Mouse (Mus musculus) heart, embryonic 10.5 days (tissue): ENCODE results near the gene Pdia4. TPM values are rescaled to one million over a fixed set of nuclear protein-coding genes. Genes with fewer than 3 reads are reported as not detected.

Experiments
- DNase-seq: peaks from one replicate; pipeline ENCODE4 v3.0.0-alpha.2; 2017; ENCODE audit warnings: low spot score
- H3K27ac ChIP-seq: fragments of 300-500 bp; sonication (generic); 2 replicates; pipeline ENCODE4 v1.5.1; 2016; ENCODE audit warnings: mild to moderate bottlenecking
- H3K27me3 ChIP-seq: fragments of 300-500 bp; sonication (generic); 2 replicates; pipeline ENCODE4 v1.6.1; 2016; ENCODE audit warnings: mild to moderate bottlenecking; ENCODE audit not compliant: poor library complexity, insufficient read depth, severe bottlenecking
- H3K36me3 ChIP-seq: fragments of 300-500 bp; sonication (generic); 2 replicates; pipeline ENCODE4 v1.6.1; 2016; ENCODE audit warnings: mild to moderate bottlenecking, moderate library complexity
- H3K4me1 ChIP-seq: fragments of 300-500 bp; sonication (generic); 2 replicates; pipeline ENCODE4 v1.6.1; 2016; ENCODE audit warnings: mild to moderate bottlenecking
- H3K4me3 ChIP-seq: fragments of 300-500 bp; sonication (generic); 2 replicates; pipeline ENCODE4 v1.5.1; 2016; ENCODE audit warnings: mild to moderate bottlenecking, moderate library complexity
- H3K9me3 ChIP-seq: fragments of 300-500 bp; sonication (generic); 2 replicates; pipeline ENCODE4 v1.6.1; 2016; ENCODE audit warnings: mild to moderate bottlenecking, moderate library complexity
- WGBS: fragments of 180-500 bp; shearing (Covaris S2); methylation state at CpG from one replicate; pipeline ENCODE4 v1.1.7; 2016; 5-methylcytosine and 5-hydroxymethylcytosine counted together
- polyA plus RNA-seq: library from polyadenylated mRNA; unstranded; fragments of >200 nt; fragmentation: Nextera tagmentation; extraction: Ambion mirVana; gene quantifications from 2 replicates; pipeline ENCODE4 v1.2.1, GENCODE M21; 2016

Gene Pdia4
- polyA plus RNA-seq, 1 experiment from 2014 or later: 232 TPM

DNA sequence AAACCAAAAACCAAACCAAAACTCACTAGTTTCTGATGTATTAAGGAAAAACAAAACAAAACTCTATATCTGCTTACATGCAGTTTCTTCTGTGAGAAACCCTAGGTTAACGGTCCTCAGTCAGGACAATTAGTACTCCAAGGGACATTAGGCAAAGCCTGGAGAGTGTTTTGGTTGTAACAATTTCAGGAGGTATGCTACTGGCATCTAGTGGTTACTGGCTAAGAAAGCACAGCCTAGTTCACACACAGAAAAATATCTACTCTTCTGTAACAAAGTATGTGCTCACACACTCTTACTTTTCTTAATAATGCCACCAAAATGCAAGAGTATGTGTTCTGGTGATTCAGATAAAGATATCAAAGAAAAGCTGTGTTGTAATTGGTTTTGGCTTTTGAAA, 15.7 kb upstream of the Pdia4 start:
- Histone ChIP-seq H3K27me3 (no peaks in the 10 kb centered on the region), H3K9me3 (no peaks in the 10 kb centered on the region), H3K27ac (no peak overlapping the region), H3K36me3 (0 out of 2 replicates have a peak, but pooled peaks cover 2% of the 10 kb centered on the region), H3K4me3 (no peak overlapping the region), H3K4me1 (peaks cover 5% of the 10 kb centered on the region)
- 35% methylated on average over 1 of the region's 1 CpGs for WGBS
- no peak for DNase-seq

DNA sequence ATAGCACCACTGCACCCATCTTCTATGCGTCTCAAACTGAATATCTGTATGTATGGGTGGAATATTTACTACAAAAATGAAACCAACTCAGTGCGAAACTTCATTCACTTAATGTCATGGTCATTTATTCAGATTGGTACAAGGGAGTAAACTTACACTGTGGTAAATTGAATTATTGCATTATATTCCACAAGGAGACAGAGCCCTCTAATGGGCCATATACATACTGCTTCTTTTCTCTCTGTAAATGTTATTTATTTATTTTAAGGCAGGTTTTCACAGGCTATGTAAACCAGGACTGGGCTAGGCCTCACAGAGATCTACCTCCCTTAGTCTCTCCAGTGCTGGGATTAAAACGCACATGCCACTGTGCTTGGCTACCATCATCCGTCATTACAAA, 14.2 kb upstream of the Pdia4 start:
- 0 out of 2 replicates have a peak, but pooled peaks cover 7% of the 10 kb centered on the region for H3K36me3 ChIP-seq
- DNase-seq: no peak
- H3K9me3 ChIP-seq: no peaks in the 10 kb centered on the region
- peaks cover 5% of the 10 kb centered on the region for H3K4me1 ChIP-seq
- 86% methylated on average over 4 of the region's 4 CpGs for WGBS
- H3K4me3 ChIP-seq: no peak overlapping the region
- no peaks in the 10 kb centered on the region for H3K27me3 ChIP-seq
- no peak overlapping the region for H3K27ac ChIP-seq

DNA sequence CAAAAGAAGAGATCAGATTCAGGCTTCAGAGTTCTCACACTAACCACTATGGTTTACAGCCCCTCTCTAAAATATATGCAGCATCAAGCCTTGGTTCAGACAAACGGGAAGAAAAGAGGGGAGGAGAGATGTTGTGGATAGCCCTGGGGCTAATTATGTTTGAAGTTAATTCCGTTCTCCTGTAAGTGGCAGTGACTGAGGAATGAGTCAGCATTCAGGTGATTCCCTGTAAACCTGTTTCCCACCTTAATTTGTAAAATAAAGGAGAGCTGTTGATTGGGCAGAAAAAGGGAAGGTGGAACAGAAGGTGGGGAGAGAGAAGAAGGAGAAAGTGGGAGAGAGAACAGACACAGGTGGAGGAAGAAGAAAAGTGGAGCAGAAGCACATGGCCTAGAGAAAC, 11.0 kb upstream of the Pdia4 start:
- H3K36me3 ChIP-seq: peaks cover 27% of the 10 kb centered on the region
- WGBS: 58% methylated on average over 2 of the region's 2 CpGs
- no peaks in the 10 kb centered on the region for H3K27me3 ChIP-seq
- H3K4me3 ChIP-seq: no peak overlapping the region
- DNase-seq: no peak
- no peak overlapping the region for H3K27ac ChIP-seq
- H3K9me3 ChIP-seq: no peaks in the 10 kb centered on the region
- no peaks in the 10 kb centered on the region for H3K4me1 ChIP-seq

DNA sequence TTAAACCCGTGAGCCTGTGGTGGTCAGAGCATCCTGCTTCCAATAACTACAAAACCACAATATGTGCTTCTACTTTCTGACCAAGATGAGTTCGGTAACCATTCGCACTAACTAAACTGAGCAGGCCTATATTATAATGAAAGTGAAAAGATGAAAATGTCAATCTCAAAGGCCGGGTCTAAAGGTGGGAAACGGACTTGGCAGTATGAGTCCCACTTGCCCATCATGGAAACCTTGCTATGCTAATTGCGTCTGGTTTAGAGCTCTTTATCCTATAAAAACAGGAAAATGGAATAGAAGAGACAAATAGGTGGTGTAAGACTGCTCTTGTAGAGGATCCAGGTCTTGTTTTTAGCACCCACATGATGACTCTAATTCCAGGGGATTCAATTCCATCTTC, 8.5 kb upstream of the Pdia4 start:
- no peak for DNase-seq
- H3K4me3 ChIP-seq: no peak overlapping the region
- peaks cover 27% of the 10 kb centered on the region for H3K36me3 ChIP-seq
- H3K27ac ChIP-seq: no peak overlapping the region
- no peaks in the 10 kb centered on the region for H3K4me1 ChIP-seq
- H3K27me3 ChIP-seq: no peaks in the 10 kb centered on the region
- WGBS: 84% methylated on average over 6 of the region's 6 CpGs
- H3K9me3 ChIP-seq: no peaks in the 10 kb centered on the region

DNA sequence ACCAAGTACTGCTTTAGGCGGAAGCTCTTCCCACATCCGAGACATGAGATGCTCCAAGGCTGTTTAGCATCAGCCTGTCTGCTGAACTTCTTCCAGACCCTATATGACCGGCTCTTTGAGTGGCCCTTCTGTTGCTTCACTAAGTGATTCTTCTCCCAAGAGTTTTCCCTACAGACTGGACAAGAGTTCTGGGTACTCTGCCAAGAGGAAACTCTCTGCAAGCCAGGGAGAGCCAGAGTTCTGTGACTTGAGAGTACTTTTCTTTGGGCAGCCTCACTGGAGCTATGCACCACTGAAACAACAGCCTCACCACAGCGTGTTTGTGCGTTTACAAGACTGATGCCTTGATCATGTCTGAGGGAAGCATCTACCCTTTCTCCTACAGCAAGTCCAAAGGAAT, 8.0 kb upstream of the Pdia4 start:
- Histone ChIP-seq H3K27ac (no peak overlapping the region), H3K9me3 (no peaks in the 10 kb centered on the region), H3K27me3 (no peaks in the 10 kb centered on the region), H3K4me3 (no peak overlapping the region), H3K36me3 (peaks cover 27% of the 10 kb centered on the region), H3K4me1 (no peaks in the 10 kb centered on the region)
- no peak for DNase-seq
- WGBS: 85% methylated on average over 5 of the region's 5 CpGs

DNA sequence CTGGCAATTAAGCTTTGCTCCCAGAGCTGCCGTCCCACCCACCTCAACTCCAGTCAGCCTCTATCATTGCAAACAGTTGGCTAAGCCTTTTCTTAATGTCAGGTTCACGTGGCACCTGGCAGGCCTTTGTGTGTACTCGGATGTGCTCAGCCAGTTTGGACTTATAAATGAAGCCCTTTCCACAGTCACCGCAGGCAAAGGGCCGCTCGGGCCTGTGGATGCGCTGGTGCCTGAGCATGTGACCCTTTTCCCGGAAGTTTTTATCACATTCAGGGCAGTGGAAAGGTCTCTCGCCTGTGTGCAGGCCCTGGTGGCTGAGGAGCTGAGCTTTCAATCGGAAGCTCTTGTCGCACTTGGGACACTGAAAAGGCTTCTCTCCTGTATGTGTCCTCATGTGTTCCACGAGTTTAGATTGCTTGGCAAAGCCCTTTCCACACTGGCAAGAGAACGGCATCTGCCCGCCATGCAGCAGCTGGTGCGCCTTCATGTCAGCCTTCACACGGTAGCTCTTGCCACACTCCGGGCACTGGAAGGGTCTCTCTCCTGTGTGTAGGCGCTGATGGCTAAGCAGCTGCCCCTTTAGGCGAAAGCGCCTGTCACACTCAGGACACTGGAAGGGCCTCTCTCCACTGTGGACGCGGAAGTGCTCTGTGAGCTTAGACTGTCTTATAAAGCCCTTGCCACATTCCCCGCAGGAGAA, 6.5 kb upstream of the Pdia4 start:
- Histone ChIP-seq H3K9me3 (no peaks in the 10 kb centered on the region), H3K27me3 (no peaks in the 10 kb centered on the region), H3K4me3 (no peak overlapping the region), H3K36me3 (peaks cover 27% of the 10 kb centered on the region), H3K4me1 (no peaks in the 10 kb centered on the region), H3K27ac (no peak overlapping the region)
- 88% methylated on average over 23 of the region's 23 CpGs for WGBS
- DNase-seq: no peak

DNA sequence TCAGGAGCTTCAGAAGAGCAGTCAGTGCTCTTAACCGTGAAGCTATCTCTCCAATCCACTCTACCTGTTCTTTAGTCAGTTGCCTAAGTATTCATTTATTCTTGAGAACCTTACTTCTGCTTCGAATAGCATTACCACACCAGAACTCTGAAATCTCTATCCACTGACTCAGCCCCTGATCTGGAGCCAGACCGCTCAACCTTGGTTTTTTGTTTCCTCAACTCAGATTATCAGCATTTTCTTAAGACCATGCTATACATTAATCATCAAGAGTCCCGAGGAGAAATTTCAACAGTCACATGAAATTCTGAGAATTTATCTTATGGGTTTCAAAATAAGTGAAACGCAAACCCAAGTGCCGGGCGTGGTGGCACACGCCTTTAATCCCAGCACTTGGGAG, 5.5 kb upstream of the Pdia4 start:
- WGBS: 91% methylated on average over 8 of the region's 8 CpGs
- Histone ChIP-seq H3K27me3 (no peaks in the 10 kb centered on the region), H3K4me1 (no peaks in the 10 kb centered on the region), H3K4me3 (no peak overlapping the region), H3K36me3 (peaks cover 23% of the 10 kb centered on the region), H3K27ac (no peak overlapping the region), H3K9me3 (no peaks in the 10 kb centered on the region)
- no peak for DNase-seq

DNA sequence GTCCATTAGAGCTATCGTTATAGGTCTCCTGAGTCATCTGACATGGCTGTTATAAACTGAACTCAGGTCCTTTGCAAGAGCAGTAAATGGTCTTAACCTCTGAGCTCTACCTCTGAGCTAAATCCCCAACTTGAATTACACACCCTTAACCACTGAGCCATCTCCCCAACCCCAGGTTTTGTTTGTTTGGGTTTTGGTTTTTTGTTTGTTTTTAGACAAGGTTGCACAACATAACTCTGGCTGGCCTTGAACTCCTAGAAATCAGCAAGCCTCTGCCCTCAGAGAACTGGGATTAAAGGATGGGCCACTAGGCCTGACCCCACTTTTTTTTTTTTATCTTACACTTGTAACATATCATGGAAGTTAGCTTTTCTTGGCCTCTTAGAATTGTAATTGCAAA, 2.9 kb upstream of the Pdia4 start:
- H3K9me3 ChIP-seq: no peaks in the 10 kb centered on the region
- H3K4me3 ChIP-seq: no peak overlapping the region
- no peak for DNase-seq
- 93% methylated on average over 1 of the region's 1 CpGs for WGBS
- no peak overlapping the region for H3K27ac ChIP-seq
- peaks cover 18% of the 10 kb centered on the region for H3K36me3 ChIP-seq
- H3K4me1 ChIP-seq: peaks cover 9% of the 10 kb centered on the region
- H3K27me3 ChIP-seq: no peaks in the 10 kb centered on the region

DNA sequence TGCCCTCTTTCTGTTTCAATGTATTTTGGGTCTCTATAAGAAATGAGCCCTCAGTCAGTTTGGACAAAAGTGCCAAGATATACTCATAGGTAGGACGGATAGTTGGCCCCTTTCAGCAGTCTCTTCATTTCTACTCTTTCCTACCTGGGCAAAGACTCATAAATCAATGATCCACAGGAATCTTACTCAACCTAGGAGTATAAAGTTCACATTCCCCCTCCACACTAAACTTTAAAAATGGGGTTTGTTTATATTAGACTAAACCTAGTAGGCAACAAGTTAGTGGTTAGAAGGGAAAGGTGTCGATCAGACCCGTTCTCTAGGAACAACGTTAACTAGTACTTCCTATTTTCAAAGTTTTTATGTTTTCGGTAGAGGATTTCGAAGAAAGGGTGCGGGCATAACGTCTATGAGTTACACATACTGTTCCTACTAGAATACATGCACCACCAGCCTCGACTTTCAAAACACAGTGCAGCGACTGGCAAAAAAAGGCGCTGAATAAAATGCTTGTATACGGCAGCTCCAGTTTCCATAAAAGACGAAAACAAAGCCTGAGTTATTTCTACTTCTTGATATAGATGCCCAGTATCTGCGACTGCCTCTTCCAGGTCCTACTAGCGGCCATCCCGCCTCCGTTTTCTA, 837 bp downstream of the Pdia4 start:
- H3K9me3 ChIP-seq: no peaks in the 10 kb centered on the region
- DNase-seq: no peak
- peak overlapping the region; percentile 87 for H3K4me3 ChIP-seq
- H3K4me1 ChIP-seq: peaks cover 24% of the 10 kb centered on the region
- H3K27me3 ChIP-seq: no peaks in the 10 kb centered on the region
- 2% methylated on average over 17 of the region's 17 CpGs for WGBS
- H3K27ac ChIP-seq: peak overlapping the region; percentile 94
- peaks cover 4% of the 10 kb centered on the region; the same call in 1 of the 2 replicates for H3K36me3 ChIP-seq

DNA sequence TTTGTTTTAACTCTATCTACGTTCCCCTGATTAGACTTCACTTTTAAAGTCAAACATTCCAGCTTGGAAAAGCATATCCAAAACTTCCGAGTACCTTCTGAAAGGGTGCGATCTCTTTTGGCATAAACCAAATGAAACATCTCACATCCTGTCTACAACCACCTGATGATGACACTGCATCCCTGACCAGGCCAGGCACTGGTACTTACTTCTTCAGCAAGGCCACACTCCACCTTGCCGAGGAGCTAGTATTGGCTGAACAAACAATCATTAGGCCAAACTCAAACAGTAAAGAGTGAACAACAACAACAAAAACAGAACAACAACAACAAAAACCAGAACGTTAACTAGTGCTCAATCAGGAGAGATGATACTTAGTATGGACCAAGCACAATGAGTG, 1.9 kb downstream of the Pdia4 start:
- Histone ChIP-seq H3K27me3 (no peaks in the 10 kb centered on the region), H3K27ac (peak overlapping the region; percentile 94; the same call in 1 of the 2 replicates), H3K4me3 (peak overlapping the region; percentile 87), H3K9me3 (no peaks in the 10 kb centered on the region), H3K36me3 (peaks cover 12% of the 10 kb centered on the region), H3K4me1 (peaks cover 24% of the 10 kb centered on the region)
- no peak for DNase-seq
- 54% methylated on average over 5 of the region's 5 CpGs for WGBS

DNA sequence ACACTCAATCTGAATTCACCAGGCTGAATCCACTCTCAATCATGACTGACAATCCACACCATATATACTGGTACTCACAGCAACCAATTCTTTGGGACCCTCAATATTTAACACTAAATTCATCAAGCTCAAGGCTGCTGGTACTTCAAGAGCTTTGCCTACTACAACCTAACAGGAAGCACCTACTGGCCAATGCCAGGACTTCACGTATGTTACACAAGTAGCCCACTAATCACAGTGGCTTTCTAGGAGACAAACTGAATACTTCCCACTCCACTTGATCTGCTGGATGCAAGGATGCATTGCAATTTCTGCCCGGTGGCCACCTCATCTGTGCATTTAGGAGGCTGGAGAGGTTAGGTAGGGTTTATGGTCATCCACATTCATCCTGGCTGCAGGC, 3.0 kb downstream of the Pdia4 start:
- peaks cover 23% of the 10 kb centered on the region for H3K36me3 ChIP-seq
- no peaks in the 10 kb centered on the region for H3K9me3 ChIP-seq
- DNase-seq: no peak
- H3K4me1 ChIP-seq: peaks cover 24% of the 10 kb centered on the region
- no peak overlapping the region for H3K4me3 ChIP-seq
- H3K27me3 ChIP-seq: no peaks in the 10 kb centered on the region
- H3K27ac ChIP-seq: no peak overlapping the region
- 75% methylated on average over 2 of the region's 2 CpGs for WGBS

DNA sequence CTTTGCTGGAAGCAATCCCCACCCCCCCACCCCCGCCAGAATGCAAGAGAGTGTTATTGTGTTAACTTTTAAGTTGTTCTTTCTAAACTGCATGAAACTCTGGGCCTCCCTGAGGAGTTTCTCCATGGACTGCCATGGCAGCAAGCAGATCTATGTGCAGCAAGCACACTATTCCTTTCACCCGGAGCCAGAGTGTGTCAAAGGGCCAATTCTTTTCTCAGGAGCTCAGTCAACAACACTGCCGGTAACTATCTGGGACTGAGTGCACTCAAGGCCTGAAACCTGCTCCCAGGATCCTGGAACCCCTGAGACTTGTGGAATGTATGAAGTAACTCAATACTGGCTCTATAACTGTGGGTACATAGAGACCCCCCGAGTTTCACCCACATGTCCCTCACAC, 4.2 kb downstream of the Pdia4 start:
- Histone ChIP-seq H3K27me3 (no peaks in the 10 kb centered on the region), H3K4me3 (no peak overlapping the region), H3K4me1 (peaks cover 24% of the 10 kb centered on the region), H3K9me3 (no peaks in the 10 kb centered on the region), H3K27ac (no peak overlapping the region), H3K36me3 (peaks cover 34% of the 10 kb centered on the region)
- 81% methylated on average over 4 of the region's 4 CpGs for WGBS
- DNase-seq: no peak

DNA sequence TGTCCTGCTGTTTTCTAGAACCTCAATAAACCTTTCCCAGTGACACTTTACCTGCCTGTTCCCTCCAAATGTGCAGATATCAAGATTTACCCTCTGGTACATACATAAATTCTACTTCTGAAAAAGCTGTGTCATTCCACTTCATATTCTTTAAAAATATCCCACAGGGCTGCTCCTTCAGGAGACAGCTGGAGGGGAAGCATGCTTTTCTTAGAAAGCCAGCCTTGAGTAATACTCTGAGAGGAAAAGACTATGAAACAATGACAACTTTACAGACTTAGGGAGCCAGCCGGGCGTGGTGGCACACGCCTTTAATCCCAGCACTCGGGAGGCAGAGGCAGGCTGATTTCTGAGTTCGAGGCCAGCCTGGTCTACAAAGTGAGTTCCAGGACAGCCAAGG, 4.7 kb downstream of the Pdia4 start:
- Histone ChIP-seq H3K4me3 (no peak overlapping the region), H3K9me3 (no peaks in the 10 kb centered on the region), H3K27ac (no peak overlapping the region), H3K4me1 (peaks cover 24% of the 10 kb centered on the region), H3K27me3 (no peaks in the 10 kb centered on the region), H3K36me3 (peaks cover 40% of the 10 kb centered on the region)
- 88% methylated on average over 5 of the region's 5 CpGs for WGBS
- DNase-seq: no peak
